Mouse (Mus musculus): ENCODE results near the gene Edem2. TPM values are rescaled to one million over a fixed set of nuclear protein-coding genes. Genes with fewer than 3 reads are reported as not detected.

Gene Edem2
- polyA plus RNA-seq (2014; fragmentation: Illumina TruSeq; extraction: RNeasy Lipid Tissue Mini Kit (QIAGEN cat#74804); ENCODE audit: low read depth, low replicate concordance) = 13.9 TPM

GRCm38 (mm10) chr2:155729158-155729645 lies at the start of gene Edem2:
TSS of gene Edem2 (minus strand) at chr2:155729475.

DNA sequence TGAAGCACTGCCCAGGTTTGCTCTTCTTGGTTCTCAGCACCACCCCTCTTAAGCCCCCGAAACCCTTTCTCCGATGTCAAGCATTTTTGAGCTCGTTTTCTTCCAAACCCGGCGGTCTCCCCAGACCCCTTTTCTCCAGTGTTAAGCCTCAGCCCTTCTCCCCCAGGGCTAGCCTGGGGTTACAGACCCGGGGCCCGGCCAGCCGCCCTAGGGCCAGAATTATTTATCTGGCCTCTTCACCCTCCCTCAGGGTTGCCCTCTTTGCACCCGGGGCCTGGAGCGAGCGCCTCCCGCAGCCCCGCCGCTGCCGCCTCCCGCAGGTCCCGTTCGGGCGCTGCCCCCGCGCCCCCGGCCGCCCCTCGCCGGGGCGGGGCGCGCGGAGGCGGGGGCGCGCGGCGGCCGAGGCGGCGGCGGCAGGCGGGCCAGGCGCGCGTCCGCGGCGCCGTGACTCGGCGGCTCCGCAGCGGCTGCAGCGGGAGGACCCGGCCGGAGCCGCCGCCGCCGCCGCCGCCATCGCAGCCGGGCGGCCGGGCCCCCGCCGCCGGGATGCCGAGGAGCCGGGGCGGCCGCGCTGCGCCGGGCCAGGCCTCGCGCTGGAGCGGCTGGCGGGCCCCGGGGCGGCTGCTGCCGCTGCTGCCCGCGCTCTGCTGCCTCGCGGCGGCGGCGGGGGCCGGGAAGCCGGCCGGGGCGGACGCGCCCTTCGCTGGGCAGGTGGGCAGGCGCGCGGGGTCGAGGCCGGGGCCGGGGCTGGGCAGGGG lies 45.8 kb upstream of the Edem2 start, which contains the start of gene Mmp24:
Gene Mmp24 (plus strand): TSS at position 416 of the 758 bp plus-strand sequence.

GRCm38 (mm10) chr2:155751014-155751786 lies 21.9 kb upstream of the Edem2 start, which contains the start of gene Procr:
TSS of gene Procr (plus strand) at chr2:155751117.

GRCm38 (mm10) chr2:155735766-155736165 lies 6.5 kb upstream of the Edem2 start, which contains the start of gene Gm17581:
TSS of gene Gm17581 (minus strand) at chr2:155735866.

DNA sequence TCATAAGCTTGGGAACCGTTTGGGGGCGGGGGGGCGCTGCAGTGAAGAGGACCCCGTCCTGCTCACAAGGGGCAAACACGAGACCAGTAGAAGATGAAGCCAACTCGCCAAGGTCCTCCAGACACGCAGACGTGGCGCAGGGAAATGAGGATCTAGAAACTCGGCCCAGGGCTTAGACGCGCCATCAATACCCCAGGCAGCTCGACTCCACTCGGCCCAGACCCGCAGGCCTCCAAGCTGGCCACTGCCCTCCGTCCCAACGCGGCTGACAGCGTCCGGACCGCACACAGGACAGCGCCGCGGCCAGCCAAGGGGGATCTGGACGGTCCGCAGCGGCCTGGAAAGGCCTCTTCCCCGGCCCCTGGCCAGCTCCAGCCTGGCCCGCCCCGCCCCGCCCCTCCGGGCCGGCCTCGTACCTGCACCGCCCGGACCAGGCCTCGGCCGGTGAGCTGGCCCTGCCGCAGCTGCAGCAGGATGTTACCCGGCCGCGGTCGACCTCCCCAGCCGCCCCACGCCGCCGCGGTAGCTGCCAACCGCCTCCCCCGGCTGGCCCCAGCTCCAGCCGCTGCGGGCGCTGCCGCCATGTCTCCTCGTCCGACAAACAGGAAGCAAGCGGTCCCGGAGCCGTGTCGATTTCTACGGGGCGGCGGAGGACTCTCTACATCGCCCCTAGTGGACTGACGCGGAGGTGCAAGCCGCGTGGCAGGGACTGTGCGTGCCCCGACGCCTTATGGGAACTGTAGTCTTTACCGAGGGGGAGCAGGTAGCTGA lies 37.4 kb downstream of the Edem2 start, which contains the start of gene Trpc4ap:
Gene Trpc4ap (minus strand): TSS at position 662 of the 771 bp plus-strand sequence.

Other genes with a start within 250 kb of the Edem2 start
- 38.2 TPM for gene Acss2, start 211.5 kb downstream of the Edem2 start, polyA plus RNA-seq (2014; fragmentation: Illumina TruSeq; extraction: RNeasy Lipid Tissue Mini Kit (QIAGEN cat#74804); ENCODE audit: low read depth, low replicate concordance)
- gene Ggt7, start 211.2 kb downstream of the Edem2 start, polyA plus RNA-seq (2014; fragmentation: Illumina TruSeq; extraction: RNeasy Lipid Tissue Mini Kit (QIAGEN cat#74804); ENCODE audit: low read depth, low replicate concordance) = 1.6 TPM
- 15.9 TPM for gene Gss, start 136.7 kb downstream of the Edem2 start, polyA plus RNA-seq (2014; fragmentation: Illumina TruSeq; extraction: RNeasy Lipid Tissue Mini Kit (QIAGEN cat#74804); ENCODE audit: low read depth, low replicate concordance)
- 81.8 TPM for gene Myh7b, start 118.3 kb downstream of the Edem2 start, polyA plus RNA-seq (2014; fragmentation: Illumina TruSeq; extraction: RNeasy Lipid Tissue Mini Kit (QIAGEN cat#74804); ENCODE audit: low read depth, low replicate concordance)
- 92.4 TPM for gene Trpc4ap, start 37.1 kb downstream of the Edem2 start, polyA plus RNA-seq (2014; fragmentation: Illumina TruSeq; extraction: RNeasy Lipid Tissue Mini Kit (QIAGEN cat#74804); ENCODE audit: low read depth, low replicate concordance)
- gene Gm17581, start 6.4 kb upstream of the Edem2 start, polyA plus RNA-seq (2014; fragmentation: Illumina TruSeq; extraction: RNeasy Lipid Tissue Mini Kit (QIAGEN cat#74804); ENCODE audit: low read depth, low replicate concordance) = not detected
- 1.9 TPM for gene Procr, start 21.6 kb upstream of the Edem2 start, polyA plus RNA-seq (2014; fragmentation: Illumina TruSeq; extraction: RNeasy Lipid Tissue Mini Kit (QIAGEN cat#74804); ENCODE audit: low read depth, low replicate concordance)
- gene Mmp24, start 45.9 kb upstream of the Edem2 start, polyA plus RNA-seq (2014; fragmentation: Illumina TruSeq; extraction: RNeasy Lipid Tissue Mini Kit (QIAGEN cat#74804); ENCODE audit: low read depth, low replicate concordance) = not detected
- 41.8 TPM for gene BC029722, start 90.0 kb upstream of the Edem2 start, polyA plus RNA-seq (2014; fragmentation: Illumina TruSeq; extraction: RNeasy Lipid Tissue Mini Kit (QIAGEN cat#74804); ENCODE audit: low read depth, low replicate concordance)
- 35.1 TPM for gene Eif6, start 97.5 kb upstream of the Edem2 start, polyA plus RNA-seq (2014; fragmentation: Illumina TruSeq; extraction: RNeasy Lipid Tissue Mini Kit (QIAGEN cat#74804); ENCODE audit: low read depth, low replicate concordance)
- gene Fam83c, start 105.4 kb upstream of the Edem2 start, polyA plus RNA-seq (2014; fragmentation: Illumina TruSeq; extraction: RNeasy Lipid Tissue Mini Kit (QIAGEN cat#74804); ENCODE audit: low read depth, low replicate concordance) = not detected
- gene Uqcc1, start 200.8 kb upstream of the Edem2 start, polyA plus RNA-seq (2014; fragmentation: Illumina TruSeq; extraction: RNeasy Lipid Tissue Mini Kit (QIAGEN cat#74804); ENCODE audit: low read depth, low replicate concordance) = 239 TPM
- gene Gm15557, start 211.3 kb upstream of the Edem2 start, polyA plus RNA-seq (2014; fragmentation: Illumina TruSeq; extraction: RNeasy Lipid Tissue Mini Kit (QIAGEN cat#74804); ENCODE audit: low read depth, low replicate concordance) = not detected
- gene Gdf5, start 215.9 kb upstream of the Edem2 start, polyA plus RNA-seq (2014; fragmentation: Illumina TruSeq; extraction: RNeasy Lipid Tissue Mini Kit (QIAGEN cat#74804); ENCODE audit: low read depth, low replicate concordance) = not detected
- gene Cep250, start 227.0 kb upstream of the Edem2 start, polyA plus RNA-seq (2014; fragmentation: Illumina TruSeq; extraction: RNeasy Lipid Tissue Mini Kit (QIAGEN cat#74804); ENCODE audit: low read depth, low replicate concordance) = 6.9 TPM

Measured in heart, adult 10 weeks (tissue).